Mouse (Mus musculus) kidney, embryonic 15.5 days (tissue): ENCODE measurements around the gene Smyd4. TPM values are rescaled to one million over a fixed set of nuclear protein-coding genes. Genes with fewer than 3 reads are reported as not detected.
A peak's percentile ranks its signal among the peaks of the same experiment; 100 is the strongest.

Experiments used
- ATAC-seq: fragments of 200-750 bp; cut with Nextera tagmentation; replicated peaks from 2 replicates; pipeline ENCODE4 v1.8.0; 2017; ENCODE audit warnings: moderate TSS enrichment; ENCODE audit not compliant: low FRiP score
- H3K27ac ChIP-seq: fragments of 300-500 bp; sonication (generic); 2 replicates; pipeline ENCODE4 v1.5.1; 2015; ENCODE audit warnings: mild to moderate bottlenecking, inconsistent platforms
- H3K27me3 ChIP-seq: fragments of 300-500 bp; sonication (generic); 2 replicates; pipeline ENCODE4 v1.6.1; 2015; ENCODE audit warnings: inconsistent platforms
- H3K36me3 ChIP-seq: fragments of 300-500 bp; sonication (generic); 2 replicates; pipeline ENCODE4 v1.6.1; 2015; ENCODE audit warnings: inconsistent platforms
- H3K4me1 ChIP-seq: fragments of 300-500 bp; sonication (generic); 2 replicates; pipeline ENCODE4 v1.6.1; 2015; ENCODE audit warnings: inconsistent platforms
- H3K4me2 ChIP-seq: fragments of 300-500 bp; sonication (generic); 2 replicates; pipeline ENCODE4 v1.6.1; 2015; ENCODE audit warnings: moderate library complexity, mild to moderate bottlenecking, inconsistent platforms
- H3K4me3 ChIP-seq: fragments of 300-500 bp; sonication (generic); replicated peaks from 2 replicates; pipeline ENCODE4 v1.5.1; 2015; ENCODE audit warnings: mild to moderate bottlenecking, inconsistent platforms
- H3K9ac ChIP-seq: fragments of 300-500 bp; sonication (generic); 2 replicates; pipeline ENCODE4 v1.6.1; 2015; ENCODE audit warnings: mild to moderate bottlenecking, inconsistent platforms
- H3K9me3 ChIP-seq: fragments of 300-500 bp; sonication (generic); replicated peaks from 2 replicates; pipeline ENCODE4 v1.6.1; 2016; ENCODE audit warnings: inconsistent platforms
- WGBS: fragments of 180-500 bp; shearing (Covaris S2); methylation state at CpG from one replicate; pipeline ENCODE4 v1.1.7; 2015; ENCODE audit warnings: mixed read lengths; 5-methylcytosine and 5-hydroxymethylcytosine counted together
- polyA plus RNA-seq: library from polyadenylated mRNA; unstranded; fragments of >200 nt; fragmentation: Nextera tagmentation; extraction: Ambion mirVana; gene quantifications from 2 replicates; pipeline ENCODE4 v1.2.1, GENCODE M21; 2015

Smyd4 gene
- polyA plus RNA-seq, 1 experiment from 2014 or later = 15.2 TPM

- Histone ChIP-seq H3K4me1 (peaks cover 28% of the 10 kb centered on the region), H3K9me3 (no peaks in the 10 kb centered on the region), H3K9ac (no peak overlapping the region), H3K27ac (no peak overlapping the region), H3K4me2 (no peak overlapping the region), H3K27me3 (no peaks in the 10 kb centered on the region), H3K36me3 (no peaks in the 10 kb centered on the region), H3K4me3 (no peak overlapping the region)
- WGBS = 92% methylated on average over 3 of the region's 3 CpGs
- no peak for ATAC-seq
Measured at GRCm38 (mm10) chr11:75423091-75423490, 74.9 kb downstream of the Smyd4 start.

- H3K36me3 ChIP-seq = no peaks in the 10 kb centered on the region
- H3K4me3 ChIP-seq = no peak overlapping the region
- no peaks in the 10 kb centered on the region for H3K27me3 ChIP-seq
- no peak overlapping the region for H3K27ac ChIP-seq
- no peak for ATAC-seq
- 88% methylated on average over 9 of the region's 9 CpGs for WGBS
- H3K4me1 ChIP-seq = peaks cover 28% of the 10 kb centered on the region
- no peak overlapping the region for H3K4me2 ChIP-seq
- H3K9ac ChIP-seq = no peak overlapping the region
- H3K9me3 ChIP-seq = no peaks in the 10 kb centered on the region
Measured at GRCm38 (mm10) chr11:75424033-75424432, 75.8 kb downstream of the Smyd4 start.

- WGBS = 92% methylated on average over 3 of the region's 3 CpGs
- Histone ChIP-seq H3K9ac (no peak overlapping the region), H3K4me1 (peaks cover 28% of the 10 kb centered on the region), H3K27ac (no peak overlapping the region; the same call in 1 of the 2 replicates), H3K36me3 (no peaks in the 10 kb centered on the region), H3K4me3 (no peak overlapping the region), H3K27me3 (no peaks in the 10 kb centered on the region), H3K9me3 (no peaks in the 10 kb centered on the region), H3K4me2 (no peak overlapping the region)
- no peak for ATAC-seq
Measured at GRCm38 (mm10) chr11:75424459-75424858, 76.2 kb downstream of the Smyd4 start.

- no peak overlapping the region for H3K4me3 ChIP-seq
- no peak overlapping the region for H3K4me2 ChIP-seq
- no peaks in the 10 kb centered on the region for H3K36me3 ChIP-seq
- no peaks in the 10 kb centered on the region for H3K9me3 ChIP-seq
- ATAC-seq = no peak
- H3K27me3 ChIP-seq = no peaks in the 10 kb centered on the region
- H3K4me1 ChIP-seq = no peaks in the 10 kb centered on the region
- WGBS = 86% methylated on average over 9 of the region's 9 CpGs
- H3K9ac ChIP-seq = no peak overlapping the region
- no peak overlapping the region for H3K27ac ChIP-seq
Measured at GRCm38 (mm10) chr11:75429019-75429705, 80.9 kb downstream of the Smyd4 start.

GRCm38 (mm10) chr11:75431307-75431706 is 83.1 kb downstream of the Smyd4 start:
- Histone ChIP-seq H3K27me3 (no peaks in the 10 kb centered on the region), H3K4me3 (no peak overlapping the region), H3K9ac (no peak overlapping the region), H3K9me3 (no peaks in the 10 kb centered on the region), H3K4me2 (no peak overlapping the region), H3K27ac (no peak overlapping the region), H3K36me3 (no peaks in the 10 kb centered on the region), H3K4me1 (no peaks in the 10 kb centered on the region)
- ATAC-seq = no peak
- WGBS = 78% methylated on average over 11 of the region's 11 CpGs

GRCm38 (mm10) chr11:75434138-75434537 is 85.9 kb downstream of the Smyd4 start:
- no peak overlapping the region for H3K27ac ChIP-seq
- no peaks in the 10 kb centered on the region for H3K9me3 ChIP-seq
- no peaks in the 10 kb centered on the region for H3K4me1 ChIP-seq
- H3K9ac ChIP-seq = no peak overlapping the region
- no peak overlapping the region for H3K4me2 ChIP-seq
- H3K27me3 ChIP-seq = no peaks in the 10 kb centered on the region
- ATAC-seq = no peak
- WGBS = 90% methylated on average over 5 of the region's 5 CpGs
- H3K36me3 ChIP-seq = no peaks in the 10 kb centered on the region
- H3K4me3 ChIP-seq = no peak overlapping the region

GRCm38 (mm10) chr11:75438194-75438593 is 90.0 kb downstream of the Smyd4 start:
- Histone ChIP-seq H3K27me3 (no peaks in the 10 kb centered on the region), H3K36me3 (peaks cover 13% of the 10 kb centered on the region; the same call in 1 of the 2 replicates), H3K9ac (no peak overlapping the region), H3K4me2 (no peak overlapping the region), H3K27ac (no peak overlapping the region), H3K4me3 (no peak overlapping the region), H3K4me1 (no peaks in the 10 kb centered on the region), H3K9me3 (no peaks in the 10 kb centered on the region)
- WGBS = 82% methylated on average over 13 of the region's 13 CpGs
- ATAC-seq = no peak

- no peak for ATAC-seq
- WGBS = 91% methylated on average over 3 of the region's 3 CpGs
- no peak overlapping the region for H3K27ac ChIP-seq
Measured at GRCm38 (mm10) chr11:75438804-75439203, 90.6 kb downstream of the Smyd4 start.

GRCm38 (mm10) chr11:75439363-75439762 is 91.1 kb downstream of the Smyd4 start, which contains the start of gene Serpinf2:
TSS of gene Serpinf2 (minus strand) at chr11:75439591.
- 68% methylated on average over 6 of the region's 6 CpGs for WGBS
- no peak within 1 kb of the TSS for H3K4me3 ChIP-seq
- no peaks in the 10 kb centered on the region for H3K9me3 ChIP-seq
- H3K27me3 ChIP-seq = no peaks in the 10 kb centered on the region
- H3K4me2 ChIP-seq = peak within 1 kb of the TSS; percentile 19; the same call in 1 of the 2 replicates
- H3K36me3 ChIP-seq = peaks cover 13% of the 10 kb centered on the region
- peaks cover 10% of the 10 kb centered on the region for H3K4me1 ChIP-seq
- H3K9ac ChIP-seq = no peak within 1 kb of the TSS
- H3K27ac ChIP-seq = no peak within 1 kb of the TSS
- no peak for ATAC-seq

More at GRCm38 (mm10) chr11:75438804-75439203, 90.6 kb downstream of the Smyd4 start:
- no peak overlapping the region for H3K4me3 ChIP-seq
- no peaks in the 10 kb centered on the region for H3K9me3 ChIP-seq
- H3K4me2 ChIP-seq = peak overlapping the region; percentile 19; the same call in 1 of the 2 replicates
- H3K36me3 ChIP-seq = peaks cover 13% of the 10 kb centered on the region; the same call in 1 of the 2 replicates
- H3K9ac ChIP-seq = no peak overlapping the region
- H3K4me1 ChIP-seq = peaks cover 4% of the 10 kb centered on the region
- H3K27me3 ChIP-seq = no peaks in the 10 kb centered on the region

GRCm38 (mm10) chr11:75439951-75440350 is 91.7 kb downstream of the Smyd4 start:
- Histone ChIP-seq H3K4me3 (no peak overlapping the region), H3K27ac (no peak overlapping the region), H3K36me3 (peaks cover 13% of the 10 kb centered on the region), H3K4me2 (no peak overlapping the region), H3K27me3 (no peaks in the 10 kb centered on the region), H3K9me3 (no peaks in the 10 kb centered on the region), H3K9ac (no peak overlapping the region), H3K4me1 (peaks cover 12% of the 10 kb centered on the region)
- 85% methylated on average over 3 of the region's 3 CpGs for WGBS
- no peak for ATAC-seq

GRCm38 (mm10) chr11:75441034-75441433 is 92.8 kb downstream of the Smyd4 start:
- 81% methylated on average over 7 of the region's 7 CpGs for WGBS
- Histone ChIP-seq H3K9me3 (no peaks in the 10 kb centered on the region), H3K9ac (no peak overlapping the region), H3K4me3 (no peak overlapping the region), H3K27ac (no peak overlapping the region), H3K4me2 (no peak overlapping the region), H3K4me1 (peaks cover 12% of the 10 kb centered on the region), H3K36me3 (peaks cover 24% of the 10 kb centered on the region), H3K27me3 (no peaks in the 10 kb centered on the region)
- no peak for ATAC-seq

GRCm38 (mm10) chr11:75441601-75442000 is 93.4 kb downstream of the Smyd4 start:
- H3K36me3 ChIP-seq = peaks cover 24% of the 10 kb centered on the region
- H3K9ac ChIP-seq = no peak overlapping the region
- no peaks in the 10 kb centered on the region for H3K27me3 ChIP-seq
- H3K27ac ChIP-seq = no peak overlapping the region
- H3K4me3 ChIP-seq = no peak overlapping the region
- H3K9me3 ChIP-seq = no peaks in the 10 kb centered on the region
- 88% methylated on average over 16 of the region's 16 CpGs for WGBS
- no peak overlapping the region for H3K4me2 ChIP-seq
- H3K4me1 ChIP-seq = peaks cover 12% of the 10 kb centered on the region
- no peak for ATAC-seq
